Mouse (Mus musculus): ENCODE measurements around the gene Fyb.

- TF ChIP-seq MAFK (IDR thresholded peaks at IDR 0.05; ENCODE audit: insufficient read depth, low read depth, low read length) = no peak
- TF ChIP-seq ZC3H11A (IDR thresholded peaks at IDR 0.05; ENCODE audit: borderline replicate concordance, low read depth, low read length) = no peak
- TF ChIP-seq ZNF384 (IDR thresholded peaks at IDR 0.05; ENCODE audit: low read depth, low read length) = no peak
- no peak for TF ChIP-seq HCFC1 (IDR thresholded peaks at IDR 0.05; ENCODE audit: borderline replicate concordance, insufficient read depth, low read length)
Measured at GRCm38 (mm10) chr15:6628431-6629077, 105.9 kb downstream of the Fyb start.
